Mouse (Mus musculus): ENCODE data around the gene Cadm1.

GRCm38 (mm10) chr9:47625621-47626210, 95.7 kb downstream of the Cadm1 start:
- no peak for TF ChIP-seq CTCF (IDR thresholded peaks at IDR 0.05; ENCODE audit: low read depth)
- TF ChIP-seq EP300 (IDR thresholded peaks at IDR 0.05; ENCODE audit: low read depth) = no peak
